23 mouse cellular contexts compared by ENCODE assay signal in the genomic region with DNA sequence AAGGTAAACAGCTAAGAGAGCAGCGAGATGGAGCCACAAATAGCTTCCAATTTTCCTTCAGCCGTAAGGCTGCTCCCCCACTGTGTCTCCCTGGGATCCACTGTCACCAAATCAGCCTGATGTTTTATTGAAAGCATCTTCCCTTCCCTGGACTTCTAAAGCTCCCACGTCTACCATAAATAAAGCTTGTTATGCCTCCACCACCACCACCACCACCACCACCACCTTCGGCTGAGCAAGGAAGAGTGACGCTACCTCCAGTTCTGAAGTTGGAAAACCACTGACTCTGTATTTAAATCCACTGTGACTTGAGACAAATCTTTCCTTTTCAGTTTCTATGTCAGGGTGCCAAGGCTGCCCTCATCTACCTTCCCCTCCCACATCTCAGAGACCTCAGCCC.
"Had no signal": no experiment of that assay in that cellular context is flagged by ENCODE, and none has a peak within 500 bp of the region (broad histone marks: within the 10 kb centered on the region; RNA-seq: fewer than 3 reads in every experiment).

No protein-coding gene starts in this region.

- H3K9ac ChIP-seq: heart, embryonic 12.5 days; hindbrain, embryonic 12.5 days; hindbrain, embryonic 14.5 days; intestine, embryonic 15.5 days had no signal

- ATAC-seq: hindbrain, embryonic 16.5 days; inflammation-experienced regulatory T-cells, adult 6 months; intestine, embryonic 15.5 days; intestine, postnatal 0 days had no signal

- H3K4me1 ChIP-seq: heart, embryonic 10.5 days; heart, embryonic 12.5 days had no signal

- H3K4me3 ChIP-seq: gastrocnemius, adult 2 months; heart, embryonic 10.5 days; heart, embryonic 12.5 days; hindbrain, embryonic 10.5 days; hindbrain, embryonic 12.5 days; intestine, embryonic 15.5 days; layer of hippocampus, adult 2 months; left cerebral cortex, adult 2 months had no signal

- H3K9me3 ChIP-seq: heart, embryonic 10.5 days; heart, embryonic 12.5 days; hindbrain, embryonic 10.5 days; hindbrain, embryonic 12.5 days; intestine, embryonic 15.5 days had no signal

- H3K4me2 ChIP-seq: heart, embryonic 12.5 days; hindbrain, embryonic 12.5 days; hindbrain, embryonic 14.5 days; intestine, embryonic 15.5 days had no signal

- H3K27ac ChIP-seq: gastrocnemius, adult 2 months; heart, embryonic 10.5 days; hindbrain, embryonic 10.5 days; hindbrain, embryonic 12.5 days; hindbrain, embryonic 14.5 days; intestine, embryonic 15.5 days; layer of hippocampus, adult 2 months; left cerebral cortex, adult 2 months had no signal

- DNase-seq: gastrocnemius, adult 2 months; gastrocnemius, postnatal 10 days; gastrocnemius, postnatal 25 days; heart, adult 18-20 months; heart, postnatal 10 days; heart, postnatal 4 days; kidney, adult 18-20 months; kidney, adult 8-10 months; kidney, postnatal 10 days; kidney, postnatal 25 days; kidney, postnatal 4 days; liver had no signal

- H3K27me3 ChIP-seq: heart, embryonic 12.5 days; intestine, embryonic 15.5 days had no signal

- H3K36me3 ChIP-seq: heart, embryonic 10.5 days; heart, embryonic 12.5 days; hindbrain, embryonic 10.5 days; hindbrain, embryonic 12.5 days; intestine, embryonic 15.5 days had no signal
